Mouse (Mus musculus) midbrain, embryonic 14.5 days (tissue): ENCODE measurements at regions not wholly inside any gene's neighbourhood (a gene's known extent, or its start where the extent isn't known, plus 50 kb on each side); places are given as distances from the start of the nearest gene placed in this dataset.

Source experiments
- ATAC-seq: fragments of 200-750 bp; cut with Nextera tagmentation; 2 replicates; pipeline ENCODE4 v1.8.0; 2017; ENCODE audit warnings: moderate number of reproducible peaks, moderate library complexity; ENCODE audit not compliant: low FRiP score, low TSS enrichment
- DNase-seq: peaks from one replicate; pipeline ENCODE4 v3.0.0-alpha.2; 2015
- H3K27ac ChIP-seq: fragments of 300-500 bp; sonication (generic); replicated peaks from 2 replicates; pipeline ENCODE4 v1.5.1; 2014; ENCODE audit warnings: mild to moderate bottlenecking, low read depth, low read length, moderate library complexity
- H3K27me3 ChIP-seq: fragments of 300-500 bp; sonication (generic); 2 replicates; pipeline ENCODE4 v1.6.1; 2014; ENCODE audit warnings: low read length, control low read depth, mixed read lengths; ENCODE audit not compliant: control insufficient read depth, insufficient read depth
- H3K36me3 ChIP-seq: fragments of 300-500 bp; sonication (generic); 2 replicates; pipeline ENCODE4 v1.6.1; 2014; ENCODE audit warnings: low read length, control low read depth; ENCODE audit not compliant: control insufficient read depth, insufficient read depth
- H3K4me1 ChIP-seq: fragments of 300-500 bp; sonication (generic); 2 replicates; pipeline ENCODE4 v1.6.1; 2014; ENCODE audit warnings: mild to moderate bottlenecking, antibody characterized with exemption, low read length, control low read depth; ENCODE audit not compliant: control insufficient read depth, insufficient read depth
- H3K4me2 ChIP-seq: fragments of 300-500 bp; sonication (generic); 2 replicates; pipeline ENCODE4 v1.6.1; 2014; ENCODE audit warnings: mild to moderate bottlenecking, low read length, moderate library complexity
- H3K4me3 ChIP-seq: fragments of 300-500 bp; sonication (generic); replicated peaks from 2 replicates; pipeline ENCODE4 v1.5.1; 2014; ENCODE audit warnings: low read depth, low read length
- H3K9ac ChIP-seq: fragments of 300-500 bp; sonication (generic); replicated peaks from 2 replicates; pipeline ENCODE4 v1.6.1; 2014; ENCODE audit warnings: mild to moderate bottlenecking, low read length, moderate library complexity
- H3K9me3 ChIP-seq: fragments of 300-500 bp; sonication (generic); 2 replicates; pipeline ENCODE4 v1.6.1; 2016; ENCODE audit warnings: low read length, control low read depth, mixed read lengths; ENCODE audit not compliant: control insufficient read depth
- WGBS: fragments of 180-500 bp; shearing (Covaris S2); extraction: QIAGEN DNeasy Blood & Tissue Kit; methylation state at CpG from one replicate; pipeline ENCODE4 v1.1.7; 2014; 5-methylcytosine and 5-hydroxymethylcytosine counted together

DNA sequence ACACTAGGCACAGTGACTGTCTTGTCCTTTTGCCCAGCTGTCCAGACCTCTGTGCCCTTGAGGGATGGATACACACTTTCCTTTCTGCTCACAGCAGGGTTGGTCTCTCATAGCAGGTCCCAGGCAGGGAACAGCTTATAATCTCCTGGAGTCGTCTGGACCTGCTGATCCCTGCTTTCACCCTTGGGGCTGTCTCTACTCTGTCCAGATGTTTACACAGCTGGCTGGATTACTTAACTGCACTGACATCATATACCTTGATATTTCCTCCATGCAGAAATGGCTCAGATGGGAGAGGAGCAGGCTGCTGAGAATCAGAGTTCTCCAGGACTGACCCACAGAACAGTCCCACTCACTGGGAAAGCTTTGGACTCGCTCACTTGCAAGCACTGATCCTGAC, 284.6 kb upstream of the Zmiz1 start:
- WGBS, result 52% methylated on average over 2 of the region's 2 CpGs
- Histone ChIP-seq H3K4me2 (no peak overlapping the region), H3K4me3 (no peak overlapping the region), H3K9me3 (no peaks in the 10 kb centered on the region), H3K9ac (no peak overlapping the region), H3K4me1 (peaks cover under 1% of the 10 kb centered on the region; the same call in 1 of the 2 replicates), H3K36me3 (no peaks in the 10 kb centered on the region), H3K27me3 (no peaks in the 10 kb centered on the region), H3K27ac (no peak overlapping the region)
- DNase-seq (no peak), ATAC-seq (no peak)

DNA sequence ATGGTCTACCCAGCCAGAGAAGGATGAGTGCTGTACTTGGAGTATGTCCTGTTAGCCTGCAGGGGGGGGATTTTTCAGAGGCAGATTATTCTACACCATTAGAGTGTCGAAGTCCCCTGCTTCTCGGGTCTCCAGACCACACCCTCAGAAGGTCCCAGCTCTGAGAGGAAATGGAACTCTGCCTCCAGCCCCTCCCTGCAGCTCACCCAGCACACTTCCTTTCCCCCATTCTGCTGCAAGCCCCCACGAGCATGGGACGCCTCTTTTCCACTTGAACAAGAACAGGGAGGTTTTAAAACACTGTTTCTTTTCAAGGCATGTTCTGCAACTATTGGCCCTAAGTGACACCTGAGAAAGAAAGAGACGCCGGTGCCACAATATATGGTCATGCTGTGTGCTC, 282.8 kb upstream of the Zmiz1 start:
- H3K4me2 ChIP-seq, result no peak overlapping the region
- peaks cover 10% of the 10 kb centered on the region for H3K4me1 ChIP-seq
- no peak overlapping the region for H3K4me3 ChIP-seq
- H3K9ac ChIP-seq, result no peak overlapping the region
- DNase-seq, result no peak
- ATAC-seq, result no peak
- no peaks in the 10 kb centered on the region for H3K36me3 ChIP-seq
- no peak overlapping the region for H3K27ac ChIP-seq
- H3K9me3 ChIP-seq, result no peaks in the 10 kb centered on the region
- 73% methylated on average over 6 of the region's 6 CpGs for WGBS
- no peaks in the 10 kb centered on the region for H3K27me3 ChIP-seq

- Histone ChIP-seq H3K9me3 (no peaks in the 10 kb centered on the region), H3K36me3 (no peaks in the 10 kb centered on the region), H3K27me3 (no peaks in the 10 kb centered on the region), H3K9ac (no peak overlapping the region), H3K4me3 (no peak overlapping the region), H3K4me1 (peaks cover 14% of the 10 kb centered on the region), H3K4me2 (no peak overlapping the region), H3K27ac (peak overlapping the region; percentile 73)
- DNase-seq, result peak; percentile 66
- WGBS, result 28% methylated on average over 9 of the region's 9 CpGs
- ATAC-seq, result no peak
Observed at GRCm38 (mm10) chr14:25180126-25180525, 278.9 kb upstream of the Zmiz1 start.

GRCm38 (mm10) chr14:25181406-25181805, 277.6 kb upstream of the Zmiz1 start:
- H3K4me2 ChIP-seq, result no peak overlapping the region
- H3K9me3 ChIP-seq, result no peaks in the 10 kb centered on the region
- H3K27me3 ChIP-seq, result no peaks in the 10 kb centered on the region
- H3K4me1 ChIP-seq, result peaks cover 26% of the 10 kb centered on the region
- WGBS, result 71% methylated on average over 2 of the region's 2 CpGs
- DNase-seq, result no peak
- no peak overlapping the region for H3K9ac ChIP-seq
- no peaks in the 10 kb centered on the region for H3K36me3 ChIP-seq
- ATAC-seq, result no peak
- H3K27ac ChIP-seq, result no peak overlapping the region
- H3K4me3 ChIP-seq, result no peak overlapping the region

GRCm38 (mm10) chr14:25184042-25184441, 274.9 kb upstream of the Zmiz1 start:
- Histone ChIP-seq H3K4me2 (no peak overlapping the region), H3K27ac (no peak overlapping the region), H3K9me3 (no peaks in the 10 kb centered on the region), H3K4me1 (peaks cover 31% of the 10 kb centered on the region), H3K36me3 (no peaks in the 10 kb centered on the region), H3K27me3 (no peaks in the 10 kb centered on the region), H3K9ac (no peak overlapping the region), H3K4me3 (no peak overlapping the region)
- no peak for ATAC-seq
- 74% methylated on average over 5 of the region's 5 CpGs for WGBS
- no peak for DNase-seq

GRCm38 (mm10) chr14:25184875-25185274, 274.1 kb upstream of the Zmiz1 start:
- ATAC-seq (no peak), DNase-seq (no peak)
- Histone ChIP-seq H3K4me3 (no peak overlapping the region), H3K9me3 (no peaks in the 10 kb centered on the region), H3K4me1 (peaks cover 25% of the 10 kb centered on the region), H3K4me2 (no peak overlapping the region), H3K27ac (peak overlapping the region; percentile 90), H3K9ac (no peak overlapping the region), H3K27me3 (no peaks in the 10 kb centered on the region), H3K36me3 (no peaks in the 10 kb centered on the region)
- WGBS, result 91% methylated on average over 1 of the region's 1 CpGs

DNA sequence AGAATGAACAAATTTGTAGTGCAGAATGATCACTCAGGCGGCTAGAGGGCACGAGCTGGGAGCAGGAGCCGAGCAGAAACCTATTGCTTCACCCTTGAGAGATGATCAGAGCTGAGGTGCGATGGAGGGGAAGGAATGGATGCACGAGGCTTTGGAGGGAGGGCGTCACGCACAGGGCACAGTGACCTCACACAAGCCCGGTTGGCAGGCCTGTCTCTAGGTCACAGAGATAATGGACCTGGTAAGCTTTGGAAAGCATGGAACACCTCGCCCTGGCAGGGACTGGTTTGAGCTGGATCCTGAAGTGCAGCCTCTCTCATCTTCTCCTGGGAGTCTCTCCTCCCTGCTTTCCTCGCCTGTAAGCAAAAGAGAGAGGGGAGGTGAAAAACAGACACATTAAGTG, 273.4 kb upstream of the Zmiz1 start:
- no peaks in the 10 kb centered on the region for H3K9me3 ChIP-seq
- H3K36me3 ChIP-seq, result no peaks in the 10 kb centered on the region
- H3K27me3 ChIP-seq, result no peaks in the 10 kb centered on the region
- ATAC-seq (peak; percentile 38; the same call in 1 of the 2 replicates), DNase-seq (no peak)
- H3K4me2 ChIP-seq, result peak overlapping the region; percentile 19; the same call in 1 of the 2 replicates
- H3K4me1 ChIP-seq, result peaks cover 20% of the 10 kb centered on the region
- H3K9ac ChIP-seq, result peak overlapping the region; percentile 35; the same call in 1 of the 2 replicates
- no peak overlapping the region for H3K4me3 ChIP-seq
- H3K27ac ChIP-seq, result peak overlapping the region; percentile 90
- 28% methylated on average over 10 of the region's 10 CpGs for WGBS

- peak; percentile 74 for DNase-seq
- 26% methylated on average over 14 of the region's 14 CpGs for WGBS
- no peaks in the 10 kb centered on the region for H3K9me3 ChIP-seq
- H3K27me3 ChIP-seq, result no peaks in the 10 kb centered on the region
- peak overlapping the region; percentile 90 for H3K27ac ChIP-seq
- ATAC-seq, result peak; percentile 38; the same call in 1 of the 2 replicates
- peak overlapping the region; percentile 19; the same call in 1 of the 2 replicates for H3K4me2 ChIP-seq
- peaks cover 20% of the 10 kb centered on the region for H3K4me1 ChIP-seq
- no peaks in the 10 kb centered on the region for H3K36me3 ChIP-seq
- peak overlapping the region; percentile 35; the same call in 1 of the 2 replicates for H3K9ac ChIP-seq
- no peak overlapping the region for H3K4me3 ChIP-seq
Observed at GRCm38 (mm10) chr14:25185959-25186771, 272.8 kb upstream of the Zmiz1 start.

- Histone ChIP-seq H3K36me3 (no peaks in the 10 kb centered on the region), H3K27me3 (no peaks in the 10 kb centered on the region), H3K4me3 (no peak overlapping the region), H3K9me3 (no peaks in the 10 kb centered on the region), H3K27ac (no peak overlapping the region), H3K4me1 (peaks cover 20% of the 10 kb centered on the region), H3K9ac (no peak overlapping the region), H3K4me2 (no peak overlapping the region)
- 92% methylated on average over 5 of the region's 5 CpGs for WGBS
- DNase-seq (no peak), ATAC-seq (no peak)
Observed at GRCm38 (mm10) chr14:25187715-25188114, 271.3 kb upstream of the Zmiz1 start.
